Comparison of ENCODE assay signal across 8 mouse cellular contexts in the genomic region with DNA sequence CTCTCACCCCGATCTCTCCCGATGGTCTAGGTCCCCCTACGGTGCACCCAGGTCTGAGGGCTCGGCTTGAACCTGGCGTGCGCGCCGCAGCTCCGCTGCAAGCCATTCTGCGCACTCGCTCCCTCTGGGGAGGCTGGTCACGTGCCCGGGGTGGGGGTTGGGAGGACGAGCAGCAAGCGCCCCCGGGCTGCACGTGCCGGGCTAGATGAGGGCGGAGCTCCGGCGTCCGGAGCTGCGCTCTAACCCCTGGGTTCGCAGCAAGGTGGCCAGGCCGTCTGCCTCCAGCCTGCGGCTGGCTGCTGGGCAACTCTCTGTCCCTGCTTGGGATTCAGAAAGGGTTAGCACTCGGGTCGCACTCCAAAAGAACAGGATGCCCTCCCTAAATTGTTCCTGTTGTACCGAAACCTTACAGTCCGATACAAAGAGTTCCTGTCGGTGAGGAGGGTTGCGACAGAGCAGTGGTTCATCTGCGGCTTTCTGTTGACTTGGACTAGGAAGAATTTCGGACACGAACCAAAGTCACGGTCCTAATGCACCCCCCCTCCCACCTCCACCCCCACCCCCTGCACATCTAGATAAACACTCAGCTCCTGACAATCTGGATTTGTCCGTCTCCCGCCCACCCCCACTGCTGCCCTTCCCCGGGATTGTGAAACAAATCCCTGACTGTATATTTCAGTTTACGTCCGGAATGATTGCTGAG. TPM values are rescaled to one million over a fixed set of nuclear protein-coding genes. Genes with fewer than 3 reads are reported as not detected.
DNase-seq lines count a peak whose midpoint lies in the region; ATAC-seq lines count a peak whose summit lies in the region.

No protein-coding gene starts in this region.

- H3K4me2 ChIP-seq in hindbrain, embryonic 16.5 days (ENCODE audit: low read length): peak overlapping the region; percentile 97

- peak; percentile 96 for ATAC-seq in hindbrain, embryonic 16.5 days

- peak; percentile 97 for DNase-seq in R1 (ENCODE audit: low read depth, low spot score)
- DNase-seq in cerebellum, postnatal 25 days: peak; percentile 97
- peak; percentile 89 for DNase-seq in frontal cortex, postnatal 36 days (ENCODE audit: low spot score in 2 of 2)
- DNase-seq in left cerebral cortex, adult 18-20 months (ENCODE audit: low spot score in 2 of 2): peak; percentile 87 to 90
- peak; percentile 91 for DNase-seq in right cerebral cortex, adult 18-20 months
- DNase-seq in urinary bladder, postnatal 10 days (ENCODE audit: low spot score): peak; percentile 92

- peak overlapping the region; percentile 90 for H3K27ac ChIP-seq in hindbrain, embryonic 16.5 days (ENCODE audit: low read depth, low read length)
- H3K27ac ChIP-seq in macrophage: peak overlapping the region; percentile 99

- no peaks in the 10 kb centered on the region for H3K79me2 ChIP-seq in macrophage (ENCODE audit: inconsistent target)

- no peaks in the 10 kb centered on the region for H3K27me3 ChIP-seq in hindbrain, embryonic 16.5 days (replicated peaks; ENCODE audit: control insufficient read depth, insufficient read depth, low read length)

- H3K9me3 ChIP-seq in hindbrain, embryonic 16.5 days (ENCODE audit: control insufficient read depth, low read length): no peaks in the 10 kb centered on the region

- no peaks in the 10 kb centered on the region; the same call in 1 of the 2 replicates for H3K4me1 ChIP-seq in hindbrain, embryonic 16.5 days (ENCODE audit: control insufficient read depth, insufficient read depth, low read depth, low read length)

- no peaks in the 10 kb centered on the region for H3K36me3 ChIP-seq in hindbrain, embryonic 16.5 days (ENCODE audit: control insufficient read depth, insufficient read depth, low read length)
- no peaks in the 10 kb centered on the region for H3K36me3 ChIP-seq in macrophage (ENCODE audit: inconsistent target)

- H3K9ac ChIP-seq in hindbrain, embryonic 16.5 days (ENCODE audit: low read depth, low read length): peak overlapping the region; percentile 82

- WGBS in hindbrain, embryonic 16.5 days: under 1% methylated on average over 40 of the region's 41 CpGs
- under 1% methylated on average over 41 of the region's 41 CpGs for WGBS in macrophage (ENCODE audit: missing documents)

- H3K4me3 ChIP-seq in hindbrain, embryonic 16.5 days (ENCODE audit: low read length): peak overlapping the region; percentile 66
- H3K4me3 ChIP-seq in macrophage (ENCODE audit: inconsistent target): peak overlapping the region; percentile 65

RNA-seq across cellular contexts. Expression of a gene that starts 57.2 kb away (rescaled TPM):
- polyA plus RNA-seq in hindbrain, embryonic 16.5 days (2015; fragmentation: Nextera tagmentation; extraction: Ambion mirVana): 383 and 395 TPM in 2 replicates
- 100 to 1,000 TPM; 140 to 144 TPM for total RNA-seq in left cerebral cortex, adult 18-20 months (2021)
- 10 to 100 TPM; 35.9 to 97.8 (median 63.4) TPM for total RNA-seq in macrophage (2018; cell fraction: chromatin; rRNA removed)
- 100 to 1,000 TPM; 120 to 186 (median 145) TPM for total RNA-seq in macrophage (2018; cell fraction: cytosol; rRNA removed)
- total RNA-seq in macrophage (2018; cell fraction: nucleus; rRNA removed): 10 to 100 TPM; 28.8 to 97.5 (median 66.8) TPM
- 69.0 to 118 TPM (median 86.1 TPM) in 3 replicates for polyA plus RNA-seq in macrophage (2018)

Comparison
In these comparisons a context has a peak if more than half of its experiments do, and no peak if none do; other contexts are left out.
1. Peak in every context shown above with its lines: DNase-seq, ATAC-seq, H3K4me3 ChIP-seq and H3K27ac ChIP-seq.